Mouse (Mus musculus) heart, postnatal 25 days (tissue): ENCODE results near the gene Srd5a1. TPM values are rescaled to one million over a fixed set of nuclear protein-coding genes. Genes with fewer than 3 reads are reported as not detected.
"Not testable (repeated sequence)": the region's sequence is repeated elsewhere in the genome, so short reads cannot be mapped to it uniquely, and the experiment has no call there.

Experiments
- DNase-seq: peaks from one replicate; pipeline ENCODE4 v3.0.0; 2022; ENCODE audit warnings: low spot score
- intact Hi-C: fragments of 180-260 bp; cut with DNase I; formaldehyde crosslinking; loops from one replicate; pipeline ENCODE4 v1.15.1; 2025
- total RNA-seq, 2 experiments: library from RNA; stranded (reverse); gene quantifications; 2 replicates each; pipeline ENCODE4 v1.2.3; 2021

Srd5a1 gene
- total RNA-seq, 2 experiments from 2014 or later: 1.4 TPM

DNA sequence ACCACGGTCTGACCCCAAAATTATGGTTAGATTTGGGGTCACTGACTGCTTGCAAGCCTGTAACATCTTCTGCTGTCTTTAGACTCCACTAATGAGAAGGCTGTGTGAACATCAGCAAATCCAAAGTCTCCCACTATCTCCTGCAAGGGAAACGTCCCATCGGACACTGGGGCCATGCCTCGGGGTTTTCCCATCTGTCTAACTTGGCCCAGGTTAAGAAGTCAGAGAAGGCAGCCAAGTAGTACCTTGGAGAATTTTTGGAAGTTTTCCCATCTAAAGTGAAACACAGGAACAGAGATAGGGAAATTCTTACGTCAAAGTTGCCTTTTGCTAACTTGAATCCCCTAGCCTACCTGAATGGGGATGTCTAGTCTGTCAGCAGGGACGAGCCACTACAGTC is 27.7 kb downstream of the Srd5a1 start:
- DNase-seq: no peak
- intact Hi-C loops: no loop called here

DNA sequence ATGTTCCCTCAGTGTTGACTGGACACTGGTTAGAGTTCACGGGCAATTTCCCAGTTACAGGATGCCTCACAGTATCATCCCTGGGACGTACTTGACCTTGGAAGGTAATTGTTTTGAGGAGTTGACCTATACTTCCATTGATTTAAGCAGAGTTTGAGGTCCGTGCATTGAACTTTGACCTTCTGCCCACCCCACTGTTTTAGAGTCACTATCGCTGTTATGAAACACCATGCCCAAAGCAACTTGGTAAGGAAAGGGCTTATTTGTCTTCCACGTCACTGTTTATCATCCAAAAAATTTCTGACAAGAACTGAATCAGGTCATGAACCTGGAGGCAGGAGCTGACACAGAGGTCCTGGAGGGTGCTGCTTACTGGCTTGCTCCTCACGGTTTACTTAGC is 28.8 kb downstream of the Srd5a1 start:
- intact Hi-C loops: no loop called here
- no peak for DNase-seq

DNA sequence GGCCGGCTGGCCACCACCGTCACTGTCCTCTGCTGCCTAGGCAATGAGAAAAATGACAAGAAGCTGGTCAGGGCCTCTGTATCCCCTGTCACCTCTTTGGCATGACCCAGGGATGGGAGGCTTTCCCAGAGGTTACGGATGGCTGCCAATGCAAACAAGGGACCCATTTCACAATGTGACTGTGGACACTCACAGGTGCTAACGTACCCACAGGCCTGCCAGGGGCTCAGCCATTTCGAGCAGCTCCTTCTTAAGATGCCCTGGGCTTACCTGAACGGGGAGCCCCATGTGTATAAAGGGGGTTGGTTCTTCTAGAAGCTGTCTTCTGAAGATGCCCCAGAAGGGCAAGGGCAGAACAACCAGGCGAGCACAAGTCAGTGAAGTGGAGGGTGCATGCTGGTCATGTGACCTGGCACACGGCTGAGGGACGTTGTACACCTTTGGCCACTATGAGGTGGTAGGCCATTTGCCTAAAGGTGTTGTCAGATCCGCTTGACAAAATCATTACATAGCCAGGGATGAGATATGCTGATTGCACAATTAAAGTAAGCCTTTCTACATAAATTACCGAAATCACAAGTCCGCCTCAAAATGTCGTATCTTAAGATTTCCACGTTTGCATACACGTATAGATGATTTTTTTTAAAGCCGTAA is 33.9 kb downstream of the Srd5a1 start:
- intact Hi-C loops: no loop called here

DNA sequence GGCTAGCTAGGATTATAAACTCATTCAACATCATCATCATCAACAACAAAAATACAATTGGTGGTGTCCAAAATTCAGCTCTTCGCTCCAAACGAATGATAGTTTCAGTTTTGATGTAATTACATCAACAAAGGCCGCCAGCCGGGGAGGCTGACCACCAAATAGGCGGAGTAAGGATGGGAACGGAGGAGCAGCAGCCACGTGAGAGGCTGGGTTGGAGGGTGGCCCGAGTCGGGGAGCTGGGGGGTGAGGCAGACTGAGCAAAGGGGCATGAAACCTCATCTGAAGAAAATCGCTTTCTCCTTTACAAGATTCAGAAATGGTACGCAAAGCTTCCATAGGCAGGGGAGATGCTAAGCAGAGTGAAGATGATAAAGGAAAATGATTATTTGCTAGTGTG is 34.6 kb downstream of the Srd5a1 start:
- no peak for DNase-seq
- intact Hi-C loops: no loop called here

More for the DNA sequence above, 33.9 kb downstream of the Srd5a1 start:
- no peak for DNase-seq

DNA sequence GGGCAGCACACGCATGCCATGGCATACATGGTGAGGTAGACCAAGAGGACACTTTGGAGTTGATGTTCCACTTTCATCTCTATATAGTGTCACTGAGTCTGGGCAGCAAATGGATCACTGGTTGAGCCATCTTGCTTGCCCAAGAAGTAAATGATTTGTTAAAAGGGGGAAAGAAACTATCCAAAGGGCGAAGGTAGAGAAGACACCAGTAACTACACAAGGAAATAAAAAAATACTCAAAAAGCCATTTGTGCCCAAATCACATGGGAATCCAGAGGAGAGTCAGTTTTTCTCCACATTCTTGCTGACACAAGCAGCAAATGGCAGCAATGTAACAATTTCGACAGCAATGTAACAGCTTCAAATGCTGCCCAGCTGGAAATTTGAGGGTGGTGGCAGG is 38.6 kb downstream of the Srd5a1 start:
- intact Hi-C loops: no loop called here
- DNase-seq: no peak

DNA sequence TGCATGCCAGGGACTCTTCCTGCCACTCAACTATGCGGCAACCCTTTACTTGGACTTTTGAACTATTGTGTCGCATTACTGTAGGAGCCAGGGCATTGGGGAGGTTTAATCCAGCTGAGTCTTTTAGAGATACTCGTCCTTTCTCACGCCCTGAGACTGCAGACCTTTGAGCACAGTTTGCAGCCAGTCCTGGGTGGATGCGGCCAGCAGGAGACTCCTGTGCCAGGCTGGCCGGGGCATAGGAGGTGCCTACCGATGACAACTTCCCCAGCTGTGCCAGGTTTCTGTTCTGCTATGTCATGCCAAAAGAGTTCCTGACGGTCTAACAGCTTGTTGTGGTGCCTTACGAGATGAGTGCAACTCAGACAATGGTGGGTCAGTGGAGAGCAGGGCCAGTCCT is 42.0 kb downstream of the Srd5a1 start:
- no peak for DNase-seq
- intact Hi-C loops: no loop called here

DNA sequence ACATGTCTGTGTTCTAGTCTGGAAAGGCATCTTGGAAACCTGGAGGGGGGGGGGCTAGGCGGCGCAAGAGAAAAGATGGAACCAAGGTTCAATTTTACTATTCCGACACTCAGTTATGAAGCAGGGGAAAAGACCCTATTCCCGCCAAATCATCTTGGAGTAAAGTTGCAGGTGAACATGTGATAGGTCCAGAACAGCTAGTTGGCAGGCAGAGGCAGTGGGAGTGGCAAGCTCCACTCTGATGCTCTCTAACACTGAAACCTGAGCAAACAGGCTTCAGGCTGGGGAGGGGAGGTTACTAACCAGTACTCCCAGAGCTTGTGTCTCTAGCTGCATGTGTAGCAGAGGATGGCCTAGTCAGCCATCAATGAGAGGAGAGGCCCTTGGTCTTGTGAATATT is 45.8 kb downstream of the Srd5a1 start:
- intact Hi-C loops, DNase-seq: not testable (repeated sequence)

DNA sequence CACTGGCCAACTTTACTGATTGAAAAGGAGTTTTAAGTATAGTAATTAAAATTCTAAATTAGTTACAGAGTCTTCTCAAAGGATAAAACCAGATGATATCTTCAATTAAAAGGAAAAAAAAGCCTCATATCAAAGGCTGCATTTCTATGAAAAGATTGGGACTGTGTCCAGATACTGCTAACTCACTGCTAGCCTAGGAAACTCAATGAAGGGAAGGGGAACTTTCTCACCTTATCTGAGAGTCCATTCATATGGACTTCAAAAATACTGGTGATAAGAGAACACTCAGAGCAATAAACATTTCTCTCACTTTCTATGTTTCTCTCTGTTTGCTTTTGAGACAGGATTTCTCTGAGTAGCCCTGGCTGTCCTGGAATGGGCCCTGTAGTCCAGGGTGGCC is 46.7 kb downstream of the Srd5a1 start:
- DNase-seq: no peak
- intact Hi-C loops: no loop called here

DNA sequence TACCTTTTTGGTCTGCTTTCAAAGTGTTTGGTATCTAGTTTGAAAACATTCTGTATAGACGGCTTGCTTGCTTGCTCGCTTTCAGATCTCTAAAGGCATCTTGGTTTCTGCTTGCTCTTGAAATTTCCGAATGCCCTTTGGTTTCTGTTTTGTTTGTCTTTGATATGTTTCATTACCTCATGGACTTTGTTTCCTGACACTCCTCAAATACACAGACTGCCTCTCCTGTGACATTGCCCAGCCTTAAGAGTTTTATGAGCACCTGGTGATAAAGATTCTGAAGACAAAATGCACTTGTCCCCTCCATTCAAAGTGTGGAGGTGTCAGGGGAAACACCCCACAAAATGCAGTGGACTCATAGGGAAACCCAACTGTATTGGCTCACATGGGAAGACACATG is 47.3 kb downstream of the Srd5a1 start:
- intact Hi-C loops: no loop called here
- no peak for DNase-seq

DNA sequence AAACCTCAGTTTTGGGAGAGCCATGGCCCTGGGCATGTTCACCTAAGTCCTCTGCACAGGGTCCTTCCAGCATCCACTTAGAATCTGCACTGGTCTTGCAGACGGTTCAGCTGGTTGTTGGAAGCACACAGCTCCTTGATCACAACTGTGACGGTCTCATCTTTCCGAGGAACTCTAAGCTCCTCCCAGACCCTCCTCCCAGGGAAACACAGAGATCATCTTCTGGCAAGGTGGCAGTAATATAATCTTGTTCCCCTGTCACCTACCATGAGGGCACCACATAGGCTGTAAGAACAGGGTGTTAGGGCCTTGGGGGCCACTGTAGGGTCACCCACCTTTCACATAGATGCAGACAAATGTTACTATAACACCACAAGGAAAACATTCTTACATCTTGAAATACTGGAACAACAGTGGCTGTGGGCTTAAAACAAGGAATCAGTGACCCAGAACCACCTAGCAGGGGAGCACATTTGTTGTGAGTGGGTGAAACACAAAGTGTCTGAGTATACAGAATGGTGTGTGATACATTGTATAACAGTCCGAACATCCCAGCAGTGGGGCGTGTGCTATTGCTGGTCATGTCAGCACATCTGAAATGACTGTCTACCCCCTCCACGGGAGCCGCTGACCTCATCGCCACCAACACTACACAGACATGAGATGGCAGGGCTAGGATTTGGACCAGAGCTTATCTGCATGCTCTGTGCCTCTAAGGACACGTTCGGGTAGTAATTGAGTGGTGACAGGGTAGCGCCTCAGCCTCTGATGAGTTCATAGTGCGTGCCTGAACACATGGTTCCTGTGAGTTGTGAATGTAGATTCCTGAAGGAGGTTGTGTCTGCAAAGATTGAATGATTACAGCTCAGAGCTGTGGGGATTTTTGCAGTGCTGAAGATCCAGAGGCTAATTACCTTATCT is 48.3 kb downstream of the Srd5a1 start:
- intact Hi-C loops: no loop called here
- no peak for DNase-seq

DNA sequence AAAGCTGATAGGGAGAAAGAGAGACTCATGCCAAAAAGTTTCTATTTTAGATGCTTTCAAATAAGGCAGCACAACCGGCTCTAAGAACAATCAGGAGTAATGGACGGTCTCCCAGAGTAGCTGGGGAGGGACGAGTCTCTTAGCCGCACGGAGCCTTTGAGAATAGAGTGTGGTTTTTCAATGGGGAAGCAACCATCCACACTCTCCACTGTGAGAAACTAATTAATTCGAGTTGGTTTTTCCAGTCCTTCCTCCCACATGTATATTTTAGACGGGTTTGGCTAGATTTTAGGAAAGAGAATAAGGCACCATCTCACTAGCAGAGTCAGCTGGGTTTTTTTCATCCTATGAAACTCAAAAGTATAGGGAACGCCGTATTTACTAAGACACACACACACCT is 49.2 kb downstream of the Srd5a1 start:
- intact Hi-C loops: no loop called here
- no peak for DNase-seq

DNA sequence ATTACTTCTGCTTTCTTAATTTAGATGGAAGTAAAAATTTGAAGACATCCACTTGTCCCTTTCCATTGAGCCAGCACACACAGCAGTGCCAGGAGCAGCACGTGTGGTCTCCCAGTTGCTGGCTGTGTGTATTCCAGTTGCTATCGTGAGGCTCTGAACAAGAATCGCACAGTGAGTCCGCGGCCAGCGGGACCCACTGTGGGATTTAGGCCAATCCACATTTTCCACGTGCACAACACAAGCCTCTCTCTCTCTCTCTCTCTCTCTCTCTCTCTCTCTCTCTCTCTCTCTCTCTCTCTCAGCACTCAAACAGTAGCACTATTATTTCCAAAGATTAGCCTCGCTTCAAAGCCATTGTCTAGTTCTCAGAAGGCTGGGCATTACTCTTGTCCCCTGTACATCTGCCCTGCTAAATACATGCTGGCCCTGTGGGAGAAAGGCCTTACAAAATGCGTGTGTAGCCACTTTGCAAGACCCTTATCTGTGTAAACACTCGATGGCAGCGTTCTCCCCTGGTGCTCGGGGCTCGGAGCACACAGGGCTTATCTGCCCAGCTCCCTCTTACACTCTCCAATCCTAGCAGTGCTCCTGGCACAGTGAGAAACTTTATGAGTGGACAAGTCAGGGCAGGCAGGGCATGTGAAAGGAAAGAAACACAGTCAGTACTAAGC is 51.8 kb downstream of the Srd5a1 start:
- no peak for DNase-seq
- intact Hi-C loops: no loop called here

DNA sequence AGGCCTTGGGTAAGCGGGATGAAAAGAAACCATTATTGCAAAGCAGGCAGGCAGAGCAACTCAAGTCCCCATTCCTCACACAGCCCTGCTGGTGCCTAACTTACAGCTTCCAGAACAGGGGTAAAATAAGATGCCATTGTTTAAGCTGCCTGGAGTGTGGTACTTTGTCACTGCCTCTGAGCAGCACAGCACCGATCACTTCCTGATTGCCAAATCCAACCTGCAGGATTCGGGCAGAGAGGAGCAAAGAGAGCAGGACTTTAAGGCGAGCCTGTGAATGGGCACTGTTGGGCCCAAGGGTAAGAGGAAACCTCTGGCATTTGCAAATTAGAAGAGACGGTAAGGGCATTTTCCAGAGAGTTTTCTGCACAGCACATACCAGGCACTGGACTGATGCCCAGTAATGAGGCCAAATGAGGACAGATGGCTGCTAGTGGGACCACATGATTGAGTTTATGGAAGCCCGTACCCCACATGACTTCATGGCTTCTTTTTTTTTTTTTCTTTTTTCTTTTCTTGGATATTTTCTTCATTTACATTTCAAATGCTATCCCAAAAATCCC is 53.1 kb downstream of the Srd5a1 start:
- no peak for DNase-seq
- intact Hi-C loops: no loop called here

DNA sequence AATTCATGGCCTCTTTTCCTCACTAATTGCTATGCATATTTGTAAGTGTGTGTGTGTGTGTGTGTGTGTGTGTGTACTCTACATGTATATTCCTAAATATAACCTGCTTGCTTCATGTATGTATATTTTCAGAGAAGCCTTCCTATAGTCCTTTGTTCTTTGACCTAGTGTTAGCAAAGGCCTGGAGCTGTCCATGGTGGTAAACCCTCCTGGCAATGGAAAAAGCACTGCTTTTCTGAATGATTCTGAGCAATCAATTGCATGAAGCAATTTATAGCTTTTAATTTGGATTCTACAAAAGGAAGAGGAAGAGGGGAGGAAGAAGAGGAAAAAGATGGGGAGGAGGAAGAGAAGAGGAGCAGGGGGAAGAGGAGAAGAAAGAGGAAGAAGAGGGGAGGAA is 54.5 kb downstream of the Srd5a1 start:
- DNase-seq: no peak
- intact Hi-C loops: no loop called here

DNA sequence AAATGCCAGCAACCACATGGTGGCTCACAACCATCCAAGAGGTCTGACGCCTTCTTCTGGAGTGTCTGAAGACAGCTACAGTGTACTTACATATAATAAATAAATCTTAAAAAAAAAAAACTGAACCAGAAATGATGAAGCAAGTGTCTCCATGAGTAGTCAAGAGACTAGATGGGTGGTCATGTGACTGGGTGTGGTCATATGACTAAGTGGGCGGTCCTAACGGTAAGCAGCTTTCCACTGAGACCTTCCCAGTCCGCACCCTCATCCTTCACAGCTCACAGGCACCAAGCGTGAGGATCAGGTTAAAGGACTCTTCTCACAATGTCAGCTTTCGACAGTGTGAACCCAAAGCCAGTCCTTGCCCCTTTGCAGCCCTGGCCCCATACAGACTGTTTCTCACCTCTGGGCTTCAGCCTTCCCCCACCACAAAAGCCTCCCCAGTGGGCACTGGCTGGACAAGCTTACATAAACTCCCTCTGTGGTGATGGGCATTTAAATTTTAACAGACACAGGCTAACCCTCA is 55.2 kb downstream of the Srd5a1 start:
- intact Hi-C loops: no loop called here

DNA sequence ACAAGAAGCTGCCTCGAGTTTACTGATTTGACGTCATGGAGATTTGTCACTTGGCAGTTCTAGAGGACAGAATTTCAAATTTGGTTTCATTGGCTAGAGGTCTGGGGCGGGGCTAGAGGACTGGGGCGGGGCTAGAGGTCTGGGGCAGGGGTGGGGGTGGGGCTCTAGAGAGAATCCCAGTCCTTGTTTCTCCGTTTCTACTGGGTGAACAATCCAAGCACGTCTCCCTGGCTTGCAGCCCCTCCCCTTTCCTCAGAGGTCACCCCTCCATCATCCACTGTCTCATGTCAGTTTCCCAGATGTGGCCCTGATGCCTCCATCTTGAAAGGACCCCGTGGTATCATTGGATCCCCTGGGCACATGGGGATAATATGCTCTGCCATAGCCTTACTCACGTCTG is 56.2 kb downstream of the Srd5a1 start:
- intact Hi-C loops: no loop called here
- no peak for DNase-seq

More for the DNA sequence above, 55.2 kb downstream of the Srd5a1 start:
- DNase-seq: no peak

DNA sequence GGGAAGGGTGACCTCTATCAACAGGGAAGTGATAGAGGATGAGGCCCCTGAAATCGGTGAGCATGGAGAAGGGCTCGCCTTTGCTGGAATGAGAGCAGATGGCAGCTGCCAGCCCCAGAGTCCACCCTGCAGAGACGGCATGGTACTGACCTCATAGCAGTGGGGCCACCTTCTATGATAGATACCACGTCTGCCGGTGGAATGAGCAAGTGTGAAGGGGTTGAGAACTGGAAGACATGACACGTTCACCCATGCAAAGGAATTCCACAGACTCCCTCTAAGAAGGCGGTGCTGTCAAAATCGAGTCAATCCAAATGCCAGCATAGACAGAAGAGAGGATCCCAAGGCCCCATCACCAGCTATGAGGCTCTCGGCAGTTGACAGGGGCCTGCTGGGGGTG is 57.0 kb downstream of the Srd5a1 start:
- DNase-seq: no peak
- intact Hi-C loops: loop anchor here (5.0 kb wide), 1 partner anchor 58 kb away; the partner anchor contains the start of gene Srd5a1

DNA sequence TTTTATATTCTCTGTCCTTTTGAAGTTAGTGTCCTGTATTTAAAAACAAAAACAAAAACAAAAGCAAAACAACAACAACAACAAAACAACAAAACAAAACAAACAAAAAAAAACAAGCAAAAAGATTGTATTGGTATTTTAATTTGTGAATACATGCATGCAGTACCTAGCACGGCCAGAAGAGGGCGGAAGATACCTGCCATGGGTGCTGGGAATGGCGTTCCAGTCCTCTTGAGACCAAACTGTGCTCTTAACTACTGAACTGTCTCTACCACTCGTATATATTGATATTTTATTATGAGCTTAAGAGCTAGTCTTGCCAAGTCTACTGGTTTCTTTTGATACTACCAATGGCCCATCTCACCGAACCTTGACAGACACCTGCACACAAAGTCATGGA is 58.2 kb downstream of the Srd5a1 start:
- intact Hi-C loops: loop anchor here (1.0 to 5.0 kb wide), 2 partner anchors 59 to 102 kb away; partner anchors contain the start of gene Srd5a1
- DNase-seq: no peak

DNA sequence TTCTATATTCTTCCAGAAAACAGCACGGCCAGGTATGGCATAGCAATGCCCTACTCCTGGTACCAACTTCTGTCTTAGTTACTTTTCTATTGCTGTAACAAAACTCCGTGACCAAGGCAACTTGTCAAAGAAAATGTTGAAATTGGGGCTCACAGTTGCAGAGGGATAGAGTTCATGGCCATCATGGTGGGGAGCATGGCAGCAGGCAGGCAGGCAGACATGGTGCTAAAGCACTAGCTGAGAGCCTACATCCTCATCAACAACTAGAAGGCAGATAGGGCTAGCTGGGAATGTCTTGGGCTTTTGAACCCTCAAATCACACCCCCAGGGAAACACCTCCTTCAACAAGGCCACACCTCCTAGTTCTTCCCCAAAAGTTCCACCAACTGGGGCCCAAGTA is 60.4 kb downstream of the Srd5a1 start:
- DNase-seq: no peak
- intact Hi-C loops: loop anchor here (5.0 kb wide), 1 partner anchor 61 kb away; the partner anchor contains the start of gene Srd5a1

DNA sequence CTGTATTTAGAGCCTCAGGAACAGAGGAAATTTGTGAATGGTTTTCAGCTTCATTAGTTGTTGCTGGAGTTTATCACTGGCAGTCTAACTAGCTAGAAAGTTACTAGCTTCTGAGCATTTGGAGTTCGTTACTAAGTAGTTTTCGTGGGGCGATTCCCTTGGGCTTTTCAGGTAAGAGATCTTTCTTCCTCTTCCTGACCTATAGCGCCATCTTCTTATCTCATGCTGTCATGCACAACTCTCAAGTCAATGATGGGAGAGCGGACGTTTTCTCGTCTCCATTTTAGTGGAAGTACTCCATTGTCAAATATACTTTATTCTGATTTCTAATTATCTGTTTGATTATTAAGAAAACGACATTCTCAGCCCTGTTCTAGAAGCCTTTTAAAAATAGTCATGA is 61.3 kb downstream of the Srd5a1 start:
- intact Hi-C loops: loop anchor here (5.0 kb wide), 1 partner anchor 62 kb away; the partner anchor contains the start of gene Srd5a1
- DNase-seq: no peak
